Mouse (Mus musculus) embryonic facial prominence, embryonic 15.5 days (tissue): ENCODE data around the gene Wdr48. TPM values are rescaled to one million over a fixed set of nuclear protein-coding genes. Genes with fewer than 3 reads are reported as not detected.

ENCODE experiments used
- ATAC-seq: fragments of 200-750 bp; cut with Nextera tagmentation; 2 replicates; pipeline ENCODE4 v1.8.0; 2017; ENCODE audit warnings: low read depth, moderate TSS enrichment; ENCODE audit not compliant: insufficient number of reproducible peaks, low FRiP score, low TSS enrichment
- H3K27ac ChIP-seq: fragments of 300-500 bp; sonication (generic); replicated peaks from 2 replicates; pipeline ENCODE4 v1.5.1; 2015; ENCODE audit warnings: mild to moderate bottlenecking, inconsistent platforms
- H3K27me3 ChIP-seq: fragments of 300-500 bp; sonication (generic); 2 replicates; pipeline ENCODE4 v1.6.1; 2015; ENCODE audit warnings: inconsistent platforms
- H3K36me3 ChIP-seq: fragments of 300-500 bp; sonication (generic); 2 replicates; pipeline ENCODE4 v1.6.1; 2015; ENCODE audit warnings: mild to moderate bottlenecking, inconsistent platforms
- H3K4me1 ChIP-seq: fragments of 300-500 bp; sonication (generic); 2 replicates; pipeline ENCODE4 v1.6.1; 2015; ENCODE audit warnings: inconsistent platforms
- H3K4me2 ChIP-seq: fragments of 300-500 bp; sonication (generic); replicated peaks from 2 replicates; pipeline ENCODE4 v1.6.1; 2015; ENCODE audit warnings: mild to moderate bottlenecking, inconsistent platforms
- H3K4me3 ChIP-seq: fragments of 300-500 bp; sonication (generic); replicated peaks from 2 replicates; pipeline ENCODE4 v1.5.1; 2015; ENCODE audit warnings: mild to moderate bottlenecking, inconsistent platforms
- H3K9ac ChIP-seq: fragments of 300-500 bp; sonication (generic); 2 replicates; pipeline ENCODE4 v1.6.1; 2015; ENCODE audit warnings: inconsistent platforms
- H3K9me3 ChIP-seq: fragments of 300-500 bp; sonication (generic); replicated peaks from 2 replicates; pipeline ENCODE4 v1.6.1; 2016; ENCODE audit warnings: inconsistent platforms
- WGBS: fragments of 180-500 bp; shearing (Covaris S2); methylation state at CpG from one replicate; pipeline ENCODE4 v1.1.7; 2015; 5-methylcytosine and 5-hydroxymethylcytosine counted together
- polyA plus RNA-seq: library from polyadenylated mRNA; unstranded; fragments of >200 nt; fragmentation: Nextera tagmentation; extraction: Ambion mirVana; gene quantifications from 2 replicates; pipeline ENCODE4 v1.2.1, GENCODE M21; 2015

Gene Wdr48
- polyA plus RNA-seq, 1 experiment from 2014 or later, result 55.1 TPM

- WGBS, result 71% methylated on average over 8 of the region's 8 CpGs
- Histone ChIP-seq H3K27ac (no peak overlapping the region), H3K4me2 (no peak overlapping the region)
Measured at GRCm38 (mm10) chr9:119925729-119926128, 31.1 kb downstream of the Wdr48 start.

GRCm38 (mm10) chr9:119926497-119926896, 31.8 kb downstream of the Wdr48 start:
- no peak overlapping the region for H3K4me3 ChIP-seq
- no peak overlapping the region for H3K4me2 ChIP-seq
- WGBS, result 67% methylated on average over 5 of the region's 5 CpGs
- no peaks in the 10 kb centered on the region for H3K4me1 ChIP-seq
- no peak overlapping the region for H3K27ac ChIP-seq
- H3K9ac ChIP-seq, result no peak overlapping the region
- no peaks in the 10 kb centered on the region for H3K9me3 ChIP-seq
- H3K27me3 ChIP-seq, result no peaks in the 10 kb centered on the region
- peaks cover 83% of the 10 kb centered on the region for H3K36me3 ChIP-seq
- ATAC-seq, result no peak

More at GRCm38 (mm10) chr9:119925729-119926128, 31.1 kb downstream of the Wdr48 start:
- no peak for ATAC-seq
- no peaks in the 10 kb centered on the region for H3K27me3 ChIP-seq
- no peak overlapping the region for H3K9ac ChIP-seq
- peaks cover 85% of the 10 kb centered on the region for H3K36me3 ChIP-seq
- H3K4me1 ChIP-seq, result no peaks in the 10 kb centered on the region
- no peaks in the 10 kb centered on the region for H3K9me3 ChIP-seq
- H3K4me3 ChIP-seq, result no peak overlapping the region

- H3K27ac ChIP-seq, result no peak overlapping the region
- ATAC-seq, result no peak
- H3K4me1 ChIP-seq, result peaks cover 8% of the 10 kb centered on the region
- H3K9ac ChIP-seq, result no peak overlapping the region
- peaks cover 56% of the 10 kb centered on the region for H3K36me3 ChIP-seq
- no peak overlapping the region for H3K4me2 ChIP-seq
- H3K4me3 ChIP-seq, result no peak overlapping the region
- WGBS, result 86% methylated on average over 12 of the region's 12 CpGs
- no peaks in the 10 kb centered on the region for H3K27me3 ChIP-seq
- no peaks in the 10 kb centered on the region for H3K9me3 ChIP-seq
Measured at GRCm38 (mm10) chr9:119932358-119932757, 37.7 kb downstream of the Wdr48 start.

DNA sequence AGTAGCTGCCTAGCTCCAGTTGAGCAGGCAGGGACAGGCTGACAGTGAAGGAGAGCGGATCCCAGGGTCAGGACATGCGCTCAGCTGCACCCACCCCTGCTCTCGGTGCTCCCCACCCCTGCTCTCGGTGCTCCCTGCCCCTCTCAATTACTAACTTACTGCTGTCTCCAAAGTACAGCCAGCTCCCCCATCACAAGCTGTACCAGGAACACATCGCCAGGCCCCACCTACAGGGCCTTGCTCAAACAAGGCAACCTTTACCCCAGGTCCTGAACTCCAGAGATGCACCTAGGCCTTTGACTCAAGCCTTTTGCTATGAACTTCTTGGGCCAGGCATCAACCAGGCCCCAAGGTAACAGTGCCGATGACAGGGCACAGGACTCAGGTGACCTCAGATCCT, 39.0 kb downstream of the Wdr48 start:
- ATAC-seq, result no peak
- peaks cover 14% of the 10 kb centered on the region for H3K4me1 ChIP-seq
- H3K9me3 ChIP-seq, result no peaks in the 10 kb centered on the region
- no peak overlapping the region for H3K4me3 ChIP-seq
- no peak overlapping the region for H3K9ac ChIP-seq
- H3K36me3 ChIP-seq, result peaks cover 44% of the 10 kb centered on the region
- no peaks in the 10 kb centered on the region for H3K27me3 ChIP-seq
- 91% methylated on average over 6 of the region's 6 CpGs for WGBS
- H3K27ac ChIP-seq, result no peak overlapping the region
- no peak overlapping the region for H3K4me2 ChIP-seq

GRCm38 (mm10) chr9:119937005-119937773, 42.5 kb downstream of the Wdr48 start, which contains the start of the genes Gorasp1 and Ttc21a:
Gene Gorasp1, minus strand, starts transcription at chr9:119937565.
Gene Ttc21a, plus strand, starts transcription at chr9:119937606.
- Histone ChIP-seq H3K4me2 (peak within 1 kb of the TSS; percentile 85), H3K27ac (peak within 1 kb of the TSS; percentile 68), H3K9me3 (no peaks in the 10 kb centered on the region), H3K4me3 (peak within 1 kb of the TSS; percentile 68), H3K27me3 (no peaks in the 10 kb centered on the region), H3K36me3 (peaks cover 11% of the 10 kb centered on the region), H3K4me1 (peaks cover 23% of the 10 kb centered on the region), H3K9ac (peak within 1 kb of the TSS; percentile 73)
- WGBS, result 2% methylated on average over 40 of the region's 40 CpGs
- peak; percentile 90 for ATAC-seq

DNA sequence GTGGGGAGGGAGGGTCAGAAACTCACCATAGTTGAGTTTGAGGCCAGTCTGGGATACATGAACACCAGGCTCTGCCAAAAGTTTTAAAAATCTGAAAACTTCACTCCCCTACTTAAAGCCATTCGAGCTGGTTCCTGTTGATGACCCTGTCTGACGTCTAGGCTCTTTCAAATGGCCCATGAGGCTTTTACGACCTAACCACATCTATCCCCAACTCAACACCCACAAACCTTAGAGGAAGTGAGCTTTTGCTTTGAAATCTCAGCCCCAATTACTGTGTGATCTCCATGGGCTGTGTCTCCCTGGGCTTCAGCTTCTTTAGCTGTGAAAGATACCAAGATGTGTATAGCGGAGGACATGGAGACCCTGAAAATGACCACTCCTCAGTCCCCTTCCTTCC, 43.8 kb downstream of the Wdr48 start:
- 77% methylated on average over 4 of the region's 4 CpGs for WGBS
- H3K27ac ChIP-seq, result no peak overlapping the region
- H3K36me3 ChIP-seq, result no peaks in the 10 kb centered on the region
- no peaks in the 10 kb centered on the region for H3K9me3 ChIP-seq
- H3K27me3 ChIP-seq, result no peaks in the 10 kb centered on the region
- no peak overlapping the region for H3K4me2 ChIP-seq
- no peak overlapping the region for H3K4me3 ChIP-seq
- H3K9ac ChIP-seq, result no peak overlapping the region
- peaks cover 25% of the 10 kb centered on the region for H3K4me1 ChIP-seq
- ATAC-seq, result no peak

DNA sequence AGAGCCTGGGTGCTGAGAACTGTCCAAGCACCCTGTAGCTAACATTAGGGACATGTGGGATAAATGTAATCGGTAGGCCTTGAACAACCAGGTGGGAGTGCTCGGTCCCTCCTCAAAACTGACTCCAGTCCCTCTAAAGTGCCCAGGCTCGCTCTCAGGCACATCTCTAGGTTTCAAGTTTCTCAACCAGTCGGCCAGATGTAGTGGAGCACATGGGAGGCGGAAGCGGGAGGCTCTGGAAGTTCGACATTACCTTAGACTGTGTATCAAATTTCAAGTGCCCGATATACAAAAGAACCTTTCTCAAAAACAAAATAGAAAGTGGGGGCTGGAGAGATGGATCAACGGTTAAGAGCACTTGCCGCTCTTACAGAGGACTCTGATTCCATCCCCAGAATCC, 45.0 kb downstream of the Wdr48 start:
- no peak overlapping the region for H3K9ac ChIP-seq
- ATAC-seq, result no peak
- H3K4me2 ChIP-seq, result no peak overlapping the region

GRCm38 (mm10) chr9:119941407-119941806, 46.7 kb downstream of the Wdr48 start:
- H3K4me3 ChIP-seq, result no peak overlapping the region
- no peaks in the 10 kb centered on the region for H3K9me3 ChIP-seq
- peaks cover 19% of the 10 kb centered on the region for H3K4me1 ChIP-seq
- ATAC-seq, result no peak
- H3K27me3 ChIP-seq, result no peaks in the 10 kb centered on the region
- no peak overlapping the region for H3K9ac ChIP-seq
- 74% methylated on average over 5 of the region's 5 CpGs for WGBS
- no peak overlapping the region for H3K27ac ChIP-seq
- no peaks in the 10 kb centered on the region for H3K36me3 ChIP-seq
- no peak overlapping the region for H3K4me2 ChIP-seq

More for the DNA sequence above, 45.0 kb downstream of the Wdr48 start:
- Histone ChIP-seq H3K4me3 (no peak overlapping the region), H3K27me3 (no peaks in the 10 kb centered on the region), H3K9me3 (no peaks in the 10 kb centered on the region), H3K36me3 (no peaks in the 10 kb centered on the region), H3K4me1 (peaks cover 25% of the 10 kb centered on the region), H3K27ac (no peak overlapping the region)
- 38% methylated on average over 10 of the region's 10 CpGs for WGBS

- peaks cover 17% of the 10 kb centered on the region for H3K4me1 ChIP-seq
- no peak overlapping the region for H3K27ac ChIP-seq
- no peak overlapping the region for H3K9ac ChIP-seq
- WGBS, result 63% methylated on average over 14 of the region's 14 CpGs
- no peaks in the 10 kb centered on the region for H3K9me3 ChIP-seq
- ATAC-seq, result no peak
- no peaks in the 10 kb centered on the region for H3K36me3 ChIP-seq
- no peaks in the 10 kb centered on the region for H3K27me3 ChIP-seq
- no peak overlapping the region for H3K4me2 ChIP-seq
- H3K4me3 ChIP-seq, result no peak overlapping the region
Measured at GRCm38 (mm10) chr9:119941861-119942260, 47.2 kb downstream of the Wdr48 start.

DNA sequence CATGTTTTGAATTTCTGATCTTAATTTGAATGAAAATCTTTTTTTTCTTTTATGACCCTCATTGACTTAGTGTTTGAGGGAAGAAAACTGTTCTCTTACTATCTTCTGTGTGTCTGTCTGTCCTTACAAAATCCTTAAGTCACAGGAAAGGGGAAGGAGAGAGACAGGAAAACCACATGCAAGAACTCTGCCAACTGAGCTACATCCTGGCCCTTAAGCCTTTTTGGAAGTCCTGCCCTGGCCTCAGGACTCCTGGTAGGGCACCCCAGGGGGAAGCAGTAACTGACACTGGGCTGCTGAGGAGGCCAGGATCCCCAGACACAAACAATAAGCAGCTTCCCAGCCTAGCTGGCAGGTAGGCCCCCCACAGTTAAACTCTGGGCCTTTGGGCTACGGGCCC, 48.6 kb downstream of the Wdr48 start:
- Histone ChIP-seq H3K4me2 (no peak overlapping the region), H3K36me3 (no peaks in the 10 kb centered on the region), H3K4me3 (no peak overlapping the region), H3K9me3 (no peaks in the 10 kb centered on the region), H3K27me3 (no peaks in the 10 kb centered on the region), H3K4me1 (peaks cover 11% of the 10 kb centered on the region; the same call in 1 of the 2 replicates), H3K9ac (no peak overlapping the region), H3K27ac (no peak overlapping the region)
- WGBS, result 55% methylated on average over 1 of the region's 1 CpGs
- ATAC-seq, result no peak

- ATAC-seq, result no peak
- Histone ChIP-seq H3K4me3 (no peak overlapping the region), H3K27me3 (no peaks in the 10 kb centered on the region), H3K36me3 (no peaks in the 10 kb centered on the region), H3K4me2 (no peak overlapping the region), H3K4me1 (peaks cover 8% of the 10 kb centered on the region; the same call in 1 of the 2 replicates), H3K27ac (no peak overlapping the region), H3K9ac (no peak overlapping the region), H3K9me3 (no peaks in the 10 kb centered on the region)
- WGBS, result 76% methylated on average over 12 of the region's 12 CpGs
Measured at GRCm38 (mm10) chr9:119945173-119945900, 50.7 kb downstream of the Wdr48 start.
